Mouse (Mus musculus) lung, postnatal 14 days (tissue): ENCODE measurements around the gene Asprv1.

Experiments
- DNase-seq: peaks from one replicate; pipeline ENCODE4 v3.0.0; 2021

The Asprv1 gene

DNA sequence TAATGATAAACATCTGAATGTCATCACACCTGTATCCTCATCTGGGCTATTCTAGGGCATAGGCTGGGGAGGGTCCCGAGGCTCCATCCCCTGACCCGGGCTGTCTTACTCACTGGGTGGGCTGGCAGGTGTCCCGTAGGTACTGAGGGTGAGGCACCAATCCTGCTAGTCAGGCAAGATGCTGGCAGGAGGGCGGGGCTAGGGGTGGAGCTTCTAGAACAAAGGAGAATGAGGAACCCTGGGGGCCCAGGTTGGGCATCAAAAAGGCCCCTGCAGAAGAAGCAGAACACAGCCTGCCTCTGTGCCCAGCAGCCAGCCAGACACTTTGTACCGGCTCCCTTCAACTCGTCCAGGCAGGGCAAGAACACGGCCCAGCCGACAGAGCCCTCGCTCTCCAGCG is at the start of gene Asprv1:
Gene Asprv1, plus strand, starts transcription at position 219 of the 400 bp plus-strand sequence.
- no peak for DNase-seq

DNA sequence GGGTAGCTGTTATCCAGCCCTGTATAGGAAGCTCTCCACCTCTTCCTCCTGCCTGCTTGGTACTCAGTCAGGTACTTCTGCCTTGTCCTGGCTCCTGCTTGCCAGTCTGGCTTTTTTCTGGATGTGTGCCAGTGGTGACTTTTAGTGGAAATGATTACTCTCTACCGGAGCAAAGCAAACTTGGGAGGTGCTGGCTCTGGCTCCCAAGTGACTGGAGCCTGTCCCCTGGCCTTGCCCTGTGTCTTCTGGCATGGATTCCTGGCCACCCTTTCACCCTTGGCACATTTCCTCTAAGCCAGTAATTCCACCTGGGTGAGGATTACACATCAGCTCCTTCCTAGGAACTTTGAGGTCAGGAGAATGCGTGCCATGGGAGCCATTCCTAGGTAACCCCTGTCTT is 49.6 kb upstream of the Asprv1 start:
- DNase-seq = peak; percentile 56

DNA sequence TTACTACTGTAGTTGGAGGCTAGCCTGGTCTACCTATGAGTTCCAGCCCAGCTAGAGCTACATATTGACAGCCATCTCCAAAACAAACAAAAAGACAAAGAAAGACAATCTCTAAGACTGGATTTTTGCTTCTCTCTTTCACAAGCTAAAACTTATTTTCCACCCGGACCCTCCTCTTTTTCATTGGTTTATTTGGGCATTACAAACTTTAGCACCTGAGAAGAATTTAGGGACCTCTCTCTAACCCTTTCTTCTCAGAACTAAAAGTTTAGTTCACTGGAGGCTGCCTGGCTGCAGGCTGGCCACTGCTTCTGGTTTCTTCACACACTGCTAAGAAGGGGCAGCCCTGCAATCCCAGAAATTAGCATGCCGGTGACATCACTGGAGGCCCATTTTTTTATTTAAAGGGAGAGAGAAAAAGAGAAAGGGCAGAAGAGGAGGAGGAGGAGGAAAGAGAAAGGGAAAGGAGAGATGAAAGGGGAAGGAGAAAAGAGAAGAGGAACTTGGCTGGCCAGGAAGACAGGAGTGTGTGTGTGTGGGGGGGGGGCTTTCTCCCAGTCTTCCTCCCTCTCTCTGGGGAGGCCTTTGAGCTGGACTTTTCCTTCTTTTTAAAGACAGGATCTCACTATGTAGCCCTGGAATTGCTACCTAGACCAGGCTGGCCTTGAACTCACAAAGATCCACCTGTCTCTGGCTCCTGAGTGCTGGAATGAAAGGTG is 48.7 kb upstream of the Asprv1 start:
- DNase-seq = peak; percentile 39

DNA sequence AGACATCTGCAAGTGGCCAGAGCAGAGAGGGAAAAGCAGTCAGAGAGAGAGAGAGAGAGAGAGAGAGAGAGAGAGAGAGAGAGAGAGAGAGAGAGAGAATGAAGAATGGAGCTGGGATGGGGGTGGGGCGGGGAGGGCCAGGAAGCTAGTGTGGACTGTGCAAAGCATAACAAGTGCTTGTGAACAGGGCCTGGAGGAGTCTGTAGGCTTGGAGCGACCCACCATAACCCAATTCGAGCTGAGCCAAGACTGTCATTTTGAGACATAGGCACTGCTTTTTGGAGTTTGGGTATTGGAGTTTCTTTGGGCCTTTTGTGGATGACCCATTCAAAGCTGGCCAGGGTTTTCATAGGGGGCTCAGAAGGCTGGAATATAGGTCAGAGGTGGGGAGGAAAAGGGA is 48.0 kb upstream of the Asprv1 start:
- no peak for DNase-seq

DNA sequence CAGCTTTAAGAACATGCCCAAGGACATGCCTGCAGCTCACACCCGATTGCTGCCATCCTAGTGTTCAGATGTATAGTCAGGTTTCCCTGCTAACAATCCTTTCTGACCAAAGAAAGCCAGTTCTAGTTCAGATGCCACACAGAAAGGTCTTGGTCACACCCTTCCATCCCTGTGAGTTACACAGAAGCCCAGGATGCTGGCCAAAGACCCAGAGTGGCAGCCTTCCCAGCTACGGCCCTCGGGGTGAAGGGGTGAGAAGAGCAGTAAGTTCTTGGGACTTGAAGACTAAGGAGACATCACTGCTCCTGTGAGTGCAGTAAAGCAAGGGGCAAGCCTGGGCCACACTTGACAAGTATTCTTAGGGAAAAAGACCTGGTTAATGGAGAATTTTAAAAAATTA is 44.8 kb upstream of the Asprv1 start:
- DNase-seq = no peak

DNA sequence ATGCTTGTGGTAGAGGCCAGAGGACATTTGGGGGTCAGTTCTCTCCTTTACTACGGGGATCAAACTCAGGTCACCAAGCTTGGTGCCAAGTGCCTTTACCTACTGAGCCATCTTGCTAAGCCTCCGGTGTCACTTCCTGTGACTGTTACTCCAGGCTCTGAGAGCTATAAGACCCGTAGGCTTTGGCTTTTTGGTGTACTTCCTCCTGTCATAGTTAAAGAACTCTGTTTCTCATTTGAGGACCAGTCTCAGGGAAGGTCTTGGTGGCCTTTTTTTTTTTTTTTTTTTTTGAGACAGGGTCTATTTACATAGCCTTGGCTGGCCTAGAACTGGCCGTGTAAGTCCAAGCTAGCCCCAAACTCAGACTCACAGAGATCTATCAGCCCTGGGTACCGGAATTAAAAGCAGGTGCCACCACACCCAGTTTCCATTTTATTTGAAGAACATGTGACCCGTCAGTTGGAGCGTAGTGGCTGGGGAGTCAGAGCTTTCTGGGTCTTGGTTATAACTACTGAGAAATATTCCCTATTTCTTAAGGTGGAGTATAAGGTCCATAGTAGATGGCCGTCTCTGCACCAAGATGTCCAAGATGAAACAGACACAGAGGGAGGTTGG is 44.3 kb upstream of the Asprv1 start:
- DNase-seq = no peak

DNA sequence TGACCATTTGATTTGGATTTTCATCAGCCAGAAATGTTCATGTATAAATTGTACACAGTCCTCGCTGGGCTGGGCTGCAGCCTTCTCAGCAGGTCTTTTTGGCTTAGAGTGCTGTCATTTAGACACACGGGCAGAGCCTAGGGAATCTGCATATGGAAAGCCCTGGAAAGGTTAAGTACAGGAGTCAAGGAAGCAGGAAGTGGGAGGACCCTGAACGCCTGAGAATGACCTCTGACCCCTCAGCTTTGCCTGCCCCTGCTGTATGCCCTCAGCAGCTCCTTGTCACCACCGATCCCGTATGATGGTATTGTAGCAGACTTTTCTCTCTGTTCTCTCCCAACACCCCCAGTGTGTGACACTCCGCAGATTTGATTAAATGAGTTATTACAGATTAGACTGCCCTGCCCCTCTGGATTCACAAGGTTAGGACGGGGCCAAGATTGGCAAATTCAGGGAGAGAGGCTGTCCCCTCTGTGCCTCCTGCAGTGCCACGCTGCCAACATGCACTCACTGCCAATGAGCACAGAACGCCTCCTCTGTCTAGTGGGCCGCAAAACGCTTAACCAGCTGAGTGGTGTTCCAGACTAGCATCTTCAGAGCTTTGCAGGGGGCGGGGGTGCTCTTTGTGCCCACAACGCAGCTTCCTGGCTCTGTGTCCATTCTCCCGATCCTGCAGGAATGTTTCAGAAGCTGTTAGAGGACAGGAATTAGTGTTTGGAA is 43.5 kb upstream of the Asprv1 start:
- peak; percentile 46 for DNase-seq

DNA sequence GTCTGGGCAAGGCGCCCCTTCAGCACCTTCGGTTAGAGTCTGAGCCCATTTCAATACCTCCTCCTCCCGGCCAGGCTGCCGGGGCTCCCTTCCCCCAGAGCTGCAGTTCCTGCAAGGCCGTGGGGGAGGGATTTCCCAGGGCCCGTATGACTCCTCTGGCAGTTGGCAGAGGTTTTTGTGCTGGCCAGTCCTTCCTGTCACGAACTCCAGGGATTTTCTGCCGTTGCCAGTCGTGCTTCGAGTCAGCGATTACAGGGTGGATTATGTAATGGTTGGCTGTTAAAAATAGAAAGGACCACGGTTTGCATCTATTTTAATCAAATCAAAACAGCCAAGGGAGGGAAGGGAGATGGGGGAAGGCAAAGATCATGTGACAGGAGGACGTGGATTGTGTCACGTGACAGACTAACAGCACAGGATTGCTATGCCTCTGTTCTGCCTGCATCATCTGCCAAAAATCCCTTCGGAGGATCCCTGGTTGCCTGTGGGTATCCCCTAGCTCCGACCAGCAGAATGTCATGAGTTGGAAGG is 42.8 kb upstream of the Asprv1 start:
- DNase-seq = peak; percentile 81

DNA sequence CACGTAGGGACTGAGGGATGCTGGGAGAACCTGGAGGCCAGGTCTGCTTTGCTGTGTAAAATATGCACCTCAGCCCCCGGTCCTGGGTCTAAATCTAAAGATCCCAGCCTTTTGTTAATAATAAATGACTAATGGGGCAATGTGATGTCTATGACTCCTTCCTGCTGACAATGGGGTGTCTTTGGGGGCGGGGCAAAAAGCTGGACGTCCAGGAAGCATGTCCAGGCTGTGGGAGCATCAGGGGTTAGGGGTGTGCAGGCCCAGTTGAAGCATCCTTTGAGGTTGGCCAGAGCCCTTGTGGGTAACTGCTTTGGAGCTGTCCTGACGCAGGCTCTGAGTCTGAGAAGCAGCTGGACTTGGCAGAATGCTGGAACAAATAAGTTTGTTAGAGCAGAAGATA is 41.9 kb upstream of the Asprv1 start:
- no peak for DNase-seq

DNA sequence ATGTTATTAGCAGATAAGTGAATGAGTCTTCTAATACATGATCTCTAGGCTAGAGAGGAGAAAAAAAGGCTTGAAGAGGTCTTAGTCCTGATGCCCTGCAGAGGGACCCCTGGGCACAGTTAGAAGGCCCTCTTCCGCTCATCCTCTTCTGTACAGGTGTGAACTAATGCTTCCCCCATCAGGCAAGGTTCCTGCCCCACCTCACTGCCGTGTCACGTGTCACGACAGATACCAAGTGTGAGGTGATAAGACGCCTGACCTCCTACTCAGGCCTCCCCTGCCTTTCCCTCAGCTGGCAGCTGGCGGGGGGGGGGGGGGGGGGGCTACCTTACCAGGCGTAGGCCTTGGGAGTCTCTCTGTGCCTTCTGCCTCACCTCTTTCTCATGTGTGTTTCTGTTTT is 39.5 kb upstream of the Asprv1 start:
- no peak for DNase-seq

DNA sequence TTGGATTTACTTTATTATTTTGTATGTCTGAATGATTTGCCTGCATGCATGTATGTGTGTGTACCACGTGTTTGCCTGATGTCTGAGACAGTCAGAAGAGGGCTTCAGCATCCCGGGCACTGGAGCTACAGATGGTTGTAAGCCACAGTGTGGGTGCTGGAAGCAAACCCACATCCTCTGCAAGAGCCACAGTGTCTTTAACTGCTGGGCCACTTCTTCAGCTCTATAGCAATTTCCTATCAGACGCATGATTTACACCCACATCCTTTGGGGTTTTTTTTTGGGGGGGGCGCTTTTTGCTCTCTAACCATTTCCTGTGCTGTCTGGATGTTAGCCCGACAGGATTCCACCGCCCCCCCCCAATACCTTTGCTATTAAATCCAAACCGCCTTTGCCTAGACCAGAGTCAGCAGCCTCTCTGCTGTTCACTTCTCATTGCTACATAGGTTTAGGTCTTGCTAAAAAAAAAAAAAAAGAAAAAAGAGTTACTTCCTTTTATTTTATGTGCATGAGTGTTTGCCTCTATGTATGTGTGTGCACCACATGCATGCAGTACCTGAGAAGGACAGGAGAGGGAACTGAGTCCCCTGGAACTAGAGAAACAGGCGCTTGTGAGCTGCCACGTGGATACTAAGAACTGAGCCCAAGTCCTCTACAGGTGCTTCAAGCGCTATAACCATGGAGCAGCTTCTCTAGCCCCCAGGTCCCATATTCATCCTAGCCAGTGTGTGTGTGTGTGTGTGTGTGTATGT is 34.6 kb upstream of the Asprv1 start:
- no peak for DNase-seq

DNA sequence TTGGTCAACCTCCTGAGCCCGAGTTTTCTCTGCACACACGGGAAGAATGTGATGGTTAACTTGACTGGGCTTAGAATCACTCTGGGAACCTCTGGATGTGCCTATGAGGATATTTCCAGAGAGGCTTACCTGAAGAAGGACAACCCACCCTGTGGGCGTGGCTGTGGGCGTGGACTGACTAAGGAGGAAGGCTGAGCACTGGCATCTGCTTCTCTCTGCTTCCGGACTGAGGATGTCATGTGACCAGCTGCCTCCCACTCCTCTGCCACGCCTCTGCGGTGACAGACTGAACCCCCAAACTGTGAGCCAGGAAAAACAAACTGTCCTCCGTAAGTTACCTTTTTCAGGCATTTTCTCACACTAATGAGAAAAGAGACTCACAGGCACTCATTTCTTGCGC is 33.3 kb upstream of the Asprv1 start:
- peak; percentile 69 for DNase-seq

DNA sequence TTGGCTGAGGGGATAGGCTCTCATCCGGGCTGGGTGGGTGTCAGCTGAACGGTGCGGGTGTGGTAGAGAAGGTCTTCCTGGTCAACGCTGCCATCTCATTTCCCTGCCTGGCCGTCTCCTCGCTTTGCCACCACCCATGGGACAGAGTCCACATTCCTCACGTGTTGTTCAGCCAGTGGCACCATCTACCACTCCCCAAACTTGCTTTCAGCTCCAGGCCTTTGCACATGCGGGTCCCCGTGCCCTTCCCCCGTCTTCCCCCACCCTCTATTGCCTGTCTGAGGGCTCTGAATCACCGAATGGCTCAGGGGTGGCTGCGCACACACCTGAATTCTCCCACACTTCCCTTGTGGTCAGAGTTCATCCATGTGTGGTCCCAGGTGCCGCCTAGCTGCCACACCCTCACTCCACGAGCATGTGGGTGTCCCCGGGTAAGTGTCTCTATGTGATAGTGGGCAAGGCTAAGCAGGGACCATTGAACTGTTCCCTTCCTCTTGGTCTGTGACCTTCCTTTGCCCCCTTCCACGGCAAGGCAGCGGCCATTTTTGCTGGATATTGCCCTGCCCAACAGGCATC is 32.0 kb upstream of the Asprv1 start:
- no peak for DNase-seq

DNA sequence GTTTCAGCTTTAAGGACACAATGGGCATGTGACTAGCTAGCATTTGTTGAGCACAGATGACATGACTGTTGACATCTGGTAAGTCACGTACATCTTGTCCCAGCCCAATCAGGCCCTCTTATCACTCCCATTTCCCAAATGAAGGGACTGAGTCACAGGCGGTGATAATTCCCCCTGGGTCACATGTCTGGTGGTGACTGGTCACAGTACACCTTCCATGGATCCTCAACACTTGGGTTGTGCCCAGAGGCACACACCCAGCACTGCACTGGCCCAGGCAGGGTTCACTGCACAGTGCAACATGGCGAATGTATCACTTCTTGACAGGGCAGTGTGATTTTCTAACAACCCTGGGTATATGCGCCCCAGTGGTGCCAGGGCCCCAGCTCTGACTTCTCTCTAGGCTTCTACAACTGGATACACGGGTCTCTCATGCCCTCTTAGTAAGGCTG is 29.2 kb upstream of the Asprv1 start:
- DNase-seq = no peak

DNA sequence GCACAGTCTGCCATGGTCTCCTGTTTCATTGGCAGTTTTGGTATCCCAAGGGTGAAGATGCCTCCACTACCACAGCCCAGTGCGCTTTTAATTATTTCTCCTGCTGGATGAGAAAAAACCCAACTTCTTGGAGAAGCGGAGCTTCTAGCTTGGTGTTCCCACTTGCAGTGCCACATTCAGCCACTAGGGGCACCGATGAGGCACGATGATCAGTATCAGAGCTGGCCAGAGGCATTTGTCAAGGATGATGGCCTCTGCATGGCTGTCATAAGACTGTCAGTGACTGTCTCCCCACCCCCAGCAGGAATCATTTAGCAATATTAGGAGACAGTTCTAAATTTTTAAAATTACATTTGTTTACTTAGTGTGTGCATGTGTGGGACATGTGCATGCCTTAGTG is 28.8 kb upstream of the Asprv1 start:
- DNase-seq = peak; percentile 92

DNA sequence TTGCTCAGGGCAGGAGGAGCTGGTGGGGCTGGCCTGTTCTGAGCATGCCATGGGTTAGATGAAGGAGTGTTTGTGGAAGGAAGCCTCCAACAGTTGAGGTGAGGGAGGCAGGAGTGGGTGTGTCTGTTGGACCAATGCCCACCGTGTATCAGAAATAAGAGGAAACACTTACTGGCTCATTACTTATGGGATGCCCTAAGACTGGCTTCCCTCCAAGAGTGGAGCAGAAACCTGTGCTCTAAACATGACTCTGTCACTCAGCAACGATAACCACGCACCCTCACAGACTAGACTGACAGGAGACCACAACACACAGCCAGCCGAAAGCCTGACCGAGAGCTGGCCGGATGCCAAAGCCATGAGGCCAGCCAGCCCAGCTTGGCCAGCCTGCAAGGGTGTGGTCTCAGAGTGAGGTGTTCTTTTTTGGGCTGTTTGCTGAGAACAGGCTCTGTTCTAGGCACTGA is 28.0 kb upstream of the Asprv1 start:
- DNase-seq = peak; percentile 76

DNA sequence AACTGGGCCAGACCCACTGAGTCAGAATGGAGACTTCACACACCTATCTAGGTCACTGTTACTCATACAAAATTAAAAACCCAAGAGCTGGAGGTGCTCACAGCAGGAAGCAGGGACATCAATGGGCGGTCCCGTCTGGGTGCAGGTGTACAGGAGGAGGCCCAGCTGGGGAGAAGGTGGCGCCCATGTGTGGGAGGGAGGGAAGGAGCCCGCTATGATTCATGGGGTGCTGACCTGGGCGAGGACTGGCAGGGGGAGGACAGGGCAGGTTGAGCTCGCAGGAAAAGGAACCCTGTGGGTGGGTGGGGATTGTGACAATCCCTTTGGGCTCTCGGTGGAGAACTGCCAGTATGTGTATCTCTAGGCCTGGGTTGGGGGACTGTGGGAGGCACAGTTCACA is 22.7 kb upstream of the Asprv1 start:
- no peak for DNase-seq

DNA sequence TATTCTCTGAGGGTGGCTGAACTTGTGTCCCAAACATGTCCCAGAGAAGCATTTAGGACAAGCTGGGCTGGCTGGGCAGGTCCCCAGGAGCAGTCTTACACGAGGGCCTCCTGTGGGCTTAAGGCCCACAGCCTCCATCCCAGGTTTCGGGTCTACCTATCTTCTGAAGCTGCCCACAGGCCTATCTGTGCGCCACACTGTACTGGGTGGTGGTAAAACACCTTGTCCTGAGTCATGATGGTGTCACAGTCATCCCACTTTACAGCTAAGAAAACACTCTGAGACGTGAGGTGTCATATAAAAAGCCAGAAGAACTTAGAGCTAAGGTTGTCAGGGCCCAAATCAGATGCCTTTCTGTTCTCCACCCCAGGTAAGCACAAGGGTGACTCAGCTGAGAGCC is 21.7 kb upstream of the Asprv1 start:
- no peak for DNase-seq

DNA sequence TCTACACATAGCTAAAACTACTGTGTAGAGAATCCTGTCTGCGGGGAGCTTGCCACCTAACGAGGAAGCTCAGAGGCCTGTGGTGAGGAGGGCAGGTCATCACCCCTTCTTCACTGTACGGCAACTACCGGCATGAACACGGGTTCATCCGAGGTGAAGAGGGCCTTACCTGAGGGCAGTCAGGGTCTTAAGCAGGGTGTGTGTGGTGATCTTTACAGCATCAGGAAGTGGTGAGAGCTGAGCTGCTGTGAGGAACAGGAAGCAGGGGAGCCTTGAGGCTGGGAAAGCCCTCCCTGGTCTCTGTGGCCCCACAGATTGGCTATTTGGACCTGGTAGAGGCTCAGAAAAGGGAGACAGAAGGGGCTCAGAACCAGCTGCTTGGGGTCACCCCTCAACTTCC is 20.5 kb upstream of the Asprv1 start:
- no peak for DNase-seq

DNA sequence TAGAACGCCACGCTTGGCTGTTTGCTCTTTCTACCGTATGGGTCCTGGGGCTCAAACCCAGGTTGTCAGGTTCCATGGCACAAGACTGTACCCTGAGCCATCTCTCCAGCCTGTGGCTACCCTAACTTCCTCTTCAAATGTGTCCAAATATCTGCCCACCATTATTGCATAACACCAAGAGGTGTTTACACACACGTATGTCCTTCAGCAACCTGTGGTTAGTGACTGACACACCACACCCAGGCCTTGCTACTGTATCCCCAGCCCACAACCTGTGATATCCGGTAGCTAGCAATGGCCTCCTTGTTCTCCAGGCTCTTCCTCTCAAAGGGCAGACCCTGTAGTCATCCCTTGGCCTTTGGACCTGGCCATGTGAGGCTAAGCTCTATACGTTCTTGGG is 18.7 kb upstream of the Asprv1 start:
- no peak for DNase-seq

DNA sequence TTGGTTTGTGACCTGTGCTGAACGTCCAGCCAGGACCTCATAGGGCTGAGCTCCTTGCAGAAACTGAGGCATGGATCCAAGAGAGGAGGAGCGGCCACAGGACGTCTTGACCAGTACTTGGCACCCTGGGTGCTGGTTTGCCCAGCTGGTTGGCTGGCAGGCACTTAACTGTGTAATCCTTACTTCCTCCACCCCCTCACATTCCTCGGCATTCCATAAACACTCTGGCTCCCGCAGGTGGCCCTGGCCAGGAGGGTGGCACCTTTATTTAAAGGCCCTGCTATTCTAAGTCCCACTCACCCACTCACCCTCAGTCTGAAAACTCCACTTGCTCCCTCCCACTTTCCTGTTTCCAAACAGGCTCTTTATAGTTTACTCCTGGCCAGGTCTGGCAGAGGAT is 17.2 kb upstream of the Asprv1 start:
- peak; percentile 61 for DNase-seq

DNA sequence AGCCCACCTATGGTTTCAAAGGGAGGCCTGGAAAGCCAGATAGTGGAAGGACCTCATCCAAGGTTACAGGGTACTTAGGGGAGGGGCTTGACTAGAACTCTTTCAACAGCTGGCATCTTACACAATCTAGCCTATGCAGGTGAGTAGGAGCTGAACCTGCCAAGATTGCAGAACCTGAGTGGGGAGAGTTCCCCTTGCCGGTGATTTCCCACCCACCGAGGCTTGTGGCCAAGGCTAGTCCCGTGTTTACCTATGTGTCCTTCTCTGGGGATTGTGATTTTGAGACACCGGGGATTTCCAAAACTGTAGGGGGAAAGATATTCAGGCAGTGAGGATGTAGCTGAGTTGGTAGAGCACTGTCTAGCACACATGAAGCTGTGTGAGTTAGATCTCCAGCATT is 12.7 kb upstream of the Asprv1 start:
- DNase-seq = peak; percentile 47

DNA sequence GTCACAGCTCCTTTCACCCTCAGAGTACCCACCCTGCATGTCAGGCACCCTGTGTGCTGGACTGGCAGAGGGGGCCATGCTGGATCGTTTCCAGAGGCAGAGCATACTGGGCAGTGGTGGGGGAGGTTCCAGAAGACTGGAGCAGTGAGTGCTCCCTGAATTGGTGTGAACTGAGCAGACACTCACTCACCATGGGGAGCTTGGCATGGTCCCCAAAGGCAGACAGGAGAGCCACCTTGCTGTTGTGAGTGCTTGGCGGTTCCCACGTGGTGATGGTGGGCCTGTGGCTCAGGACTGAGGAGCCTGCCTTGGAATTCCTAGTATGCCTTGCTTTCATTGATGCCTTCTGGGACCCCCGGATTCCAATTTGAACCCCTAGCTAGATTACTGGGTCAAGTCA is 4.8 kb upstream of the Asprv1 start:
- DNase-seq = no peak
